Mouse (Mus musculus) mouse embryonic stem cell (cell line): Measurements from ENCODE around the gene Mtch1.
"Not testable (repeated sequence)": the region's sequence is repeated elsewhere in the genome, so short reads cannot be mapped to it uniquely, and the experiment has no call there.

Experiments used
- in situ Hi-C, 2 experiments: fragments of 300-500 bp; cut with MboI; formaldehyde crosslinking; loops; 1 replicate in 1 of 2; 3 replicates in 1 of 2; pipeline ENCODE4 v1.14.3; 2019 to 2020; ENCODE audit warnings: low sequenced_read_pairs in 2 of 2, low pct_unique_long_range_greater_than_20kb in 1 of 2, mixed read lengths in 1 of 2; ENCODE audit not compliant: unreplicated experiment in 1 of 2

Mtch1 gene

GRCm38 (mm10) chr17:29370984-29371723 is 23.4 kb upstream of the Mtch1 start:
- in situ Hi-C loops = loop anchor here in 1 of 2 experiments (5.0 kb wide), 1 partner anchor 141 kb away; no protein-coding TSS in a partner anchor

DNA sequence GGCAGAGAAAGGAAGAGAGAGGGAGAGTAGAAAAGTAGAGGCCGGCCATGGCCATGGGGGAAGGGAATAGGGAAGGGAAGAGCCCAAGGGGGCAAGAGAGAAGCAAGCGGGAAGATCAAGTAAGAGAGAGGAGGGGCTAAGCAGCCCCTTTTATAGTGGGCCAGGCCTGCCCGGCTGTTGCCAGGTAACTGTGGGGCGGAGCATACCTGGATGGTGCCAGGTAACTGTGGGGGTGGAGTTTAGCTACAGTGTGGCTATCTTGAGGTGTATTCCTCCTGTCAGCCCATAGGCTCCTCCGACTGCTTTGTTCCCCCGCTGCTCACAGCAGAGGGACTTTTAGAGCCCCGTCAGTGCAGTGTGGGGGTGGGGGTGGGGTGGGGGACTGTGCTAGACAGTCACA is 21.0 kb upstream of the Mtch1 start:
- in situ Hi-C loops = loop anchor here in 1 of 2 experiments (5.0 kb wide), 1 partner anchor 191 kb away; no protein-coding TSS in a partner anchor

- in situ Hi-C loops = loop anchor here in 1 of 2 experiments (5.0 kb wide), 1 partner anchor 188 kb away; no protein-coding TSS in a partner anchor
Observed at GRCm38 (mm10) chr17:29365105-29365621, 17.4 kb upstream of the Mtch1 start.

GRCm38 (mm10) chr17:29363109-29363508 is 15.4 kb upstream of the Mtch1 start:
- in situ Hi-C loops = no loop called here

DNA sequence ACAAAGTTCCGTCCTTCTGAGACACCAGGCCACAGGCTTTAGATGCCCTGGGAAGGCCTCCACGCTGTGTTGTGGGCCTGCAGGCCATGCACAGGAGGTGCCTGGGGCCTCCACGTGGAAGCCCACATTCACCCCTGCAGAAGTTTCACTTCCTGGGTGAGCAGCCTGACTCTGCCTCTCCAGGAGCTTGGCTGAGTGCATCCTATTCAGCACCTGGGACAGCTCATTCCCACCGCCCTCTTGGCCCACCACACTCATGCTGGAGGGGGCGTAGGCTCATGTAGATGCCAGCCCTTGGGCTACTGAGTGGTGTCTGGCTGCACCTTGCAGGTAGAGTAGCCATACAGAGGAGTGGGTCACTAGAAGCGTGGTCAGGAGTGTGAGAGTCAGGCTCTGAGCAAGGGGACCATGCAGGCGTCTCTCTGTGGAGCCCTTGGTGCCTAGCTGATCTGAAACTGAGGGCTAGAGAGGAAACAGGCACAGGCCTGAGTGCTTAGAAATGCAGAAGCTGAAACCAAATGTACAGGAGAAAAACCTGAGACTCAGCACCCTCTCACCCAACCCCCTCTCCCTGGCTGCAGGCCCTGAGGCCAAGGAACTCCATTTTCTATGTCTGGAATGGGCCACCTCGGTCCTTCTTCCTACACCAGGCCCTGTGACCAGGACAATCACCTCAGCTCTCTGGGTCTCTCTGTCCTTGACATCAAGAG is 14.4 kb upstream of the Mtch1 start:
- in situ Hi-C loops = no loop called here

DNA sequence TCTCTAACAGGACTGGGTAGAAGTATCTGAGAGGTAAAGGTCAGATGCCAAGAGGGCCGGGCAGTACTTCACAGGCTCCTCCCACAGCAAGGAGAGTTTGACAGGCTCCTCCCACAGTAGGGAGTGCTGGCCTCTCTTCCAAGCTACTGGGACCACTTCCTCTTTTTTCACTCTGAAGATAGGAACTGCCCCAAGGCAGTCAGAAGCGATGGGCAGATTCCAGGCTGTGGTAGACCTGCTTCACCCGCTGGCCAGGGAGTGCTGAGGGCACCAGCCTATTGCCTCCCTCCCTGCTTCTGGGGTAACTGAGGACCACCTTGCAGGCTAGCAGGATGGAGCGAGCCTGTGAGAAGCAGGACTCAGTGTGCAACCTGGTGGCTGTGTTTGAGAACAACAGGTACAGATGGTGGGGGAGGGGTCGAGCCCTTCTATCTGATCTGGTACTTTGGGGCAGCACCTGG is 13.1 kb upstream of the Mtch1 start, which contains the start of gene Fgd2:
Gene Fgd2 (plus strand): TSS at position 154 of the 461 bp plus-strand sequence.
- in situ Hi-C loops = no loop called here

GRCm38 (mm10) chr17:29358928-29359327 is 11.2 kb upstream of the Mtch1 start:
- in situ Hi-C loops = no loop called here

DNA sequence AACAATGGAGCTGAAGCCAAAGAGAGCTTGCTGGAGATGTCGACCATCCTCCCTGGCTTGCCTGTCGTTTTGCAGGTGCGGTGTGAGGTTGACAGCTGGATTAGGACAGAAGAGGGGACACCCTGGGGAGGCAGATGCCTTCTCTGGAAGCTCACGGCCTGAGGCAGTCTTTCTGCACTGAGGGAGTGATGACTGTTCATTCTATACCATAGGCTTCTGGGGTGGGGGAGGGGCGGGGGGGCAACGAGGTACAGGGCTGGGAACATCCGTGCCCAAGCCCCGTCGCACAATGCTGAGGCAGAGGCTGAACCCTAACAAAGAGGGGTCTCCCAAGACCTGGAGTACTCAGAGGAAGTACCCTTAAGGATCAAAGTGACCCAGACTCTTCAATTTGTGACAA is 9.1 kb upstream of the Mtch1 start:
- in situ Hi-C loops = no loop called here

GRCm38 (mm10) chr17:29356479-29356856 is 8.7 kb upstream of the Mtch1 start:
- in situ Hi-C loops = no loop called here

GRCm38 (mm10) chr17:29355841-29356478 is 8.2 kb upstream of the Mtch1 start:
- in situ Hi-C loops = no loop called here

- in situ Hi-C loops = no loop called here
Observed at GRCm38 (mm10) chr17:29355461-29355840, 7.7 kb upstream of the Mtch1 start.

GRCm38 (mm10) chr17:29351056-29351455 is 3.3 kb upstream of the Mtch1 start:
- in situ Hi-C loops = not testable (repeated sequence)

DNA sequence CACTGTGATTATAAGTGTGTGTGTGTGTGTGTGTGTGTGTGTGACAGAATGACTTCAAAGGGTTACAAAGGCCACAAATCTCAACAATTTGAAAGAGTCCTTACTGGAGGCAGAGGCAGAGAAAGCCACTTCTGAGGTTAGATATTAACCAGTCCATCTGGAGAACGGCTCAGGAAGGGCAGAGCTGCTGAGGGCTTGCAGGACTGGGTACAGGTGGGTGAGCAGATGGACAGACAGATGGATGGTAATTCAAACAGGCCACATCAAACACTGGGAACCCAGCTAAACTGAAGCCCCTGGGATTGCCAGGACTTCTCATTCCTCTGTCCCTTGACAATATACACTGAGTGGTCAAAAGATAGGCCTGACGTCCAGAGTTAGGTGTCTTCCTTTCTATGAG is 1.3 kb upstream of the Mtch1 start:
- in situ Hi-C loops = no loop called here

GRCm38 (mm10) chr17:29347126-29347644 is 549 bp downstream of the Mtch1 start:
- in situ Hi-C loops = no loop called here

GRCm38 (mm10) chr17:29346496-29347125 is 1.1 kb downstream of the Mtch1 start:
- in situ Hi-C loops = no loop called here

- in situ Hi-C loops = no loop called here
Observed at GRCm38 (mm10) chr17:29345272-29345671, 2.5 kb downstream of the Mtch1 start.

GRCm38 (mm10) chr17:29343241-29343640 is 4.5 kb downstream of the Mtch1 start:
- in situ Hi-C loops = no loop called here
